Mouse (Mus musculus) liver, embryonic 16.5 days (tissue): Measurements from ENCODE around the gene Secisbp2. TPM values are rescaled to one million over a fixed set of nuclear protein-coding genes. Genes with fewer than 3 reads are reported as not detected.

ENCODE experiments used
- ATAC-seq: fragments of 200-750 bp; cut with Nextera tagmentation; 2 replicates; pipeline ENCODE4 v1.8.0; 2017; ENCODE audit warnings: low read depth, mild to moderate bottlenecking, moderate number of reproducible peaks, moderate library complexity
- H3K27ac ChIP-seq: fragments of 300-500 bp; sonication (generic); 2 replicates; pipeline ENCODE4 v1.5.1; 2014; ENCODE audit warnings: mild to moderate bottlenecking, low read length
- H3K27me3 ChIP-seq: fragments of 300-500 bp; sonication (generic); 2 replicates; pipeline ENCODE4 v1.6.1; 2014; ENCODE audit warnings: low read depth, low read length, mixed read lengths; ENCODE audit not compliant: control insufficient read depth, insufficient read depth
- H3K36me3 ChIP-seq: fragments of 300-500 bp; sonication (generic); 2 replicates; pipeline ENCODE4 v1.6.1; 2014; ENCODE audit warnings: mild to moderate bottlenecking; ENCODE audit not compliant: control insufficient read depth, insufficient read depth
- H3K4me1 ChIP-seq: fragments of 300-500 bp; sonication (generic); 2 replicates; pipeline ENCODE4 v1.6.1; 2014; ENCODE audit warnings: low read depth, low read length, mixed read lengths; ENCODE audit not compliant: control insufficient read depth
- H3K4me2 ChIP-seq: fragments of 300-500 bp; sonication (generic); 2 replicates; pipeline ENCODE4 v1.6.1; 2014; ENCODE audit warnings: low read depth, low read length, mixed read lengths
- H3K4me3 ChIP-seq: fragments of 300-500 bp; sonication (generic); 2 replicates; pipeline ENCODE4 v1.5.1; 2014; ENCODE audit warnings: low read depth, mild to moderate bottlenecking, low read length
- H3K9ac ChIP-seq: fragments of 300-500 bp; sonication (generic); 2 replicates; pipeline ENCODE4 v1.6.1; 2014; ENCODE audit warnings: low read depth, low read length
- H3K9me3 ChIP-seq: fragments of 300-500 bp; sonication (generic); replicated peaks from 2 replicates; pipeline ENCODE4 v1.6.1; 2016; ENCODE audit warnings: low read length; ENCODE audit not compliant: control insufficient read depth
- WGBS: fragments of 180-500 bp; shearing (Covaris S2); extraction: QIAGEN DNeasy Blood & Tissue Kit; methylation state at CpG from one replicate; pipeline ENCODE4 v1.1.7; 2014; ENCODE audit not compliant: insufficient replicate concordance; 5-methylcytosine and 5-hydroxymethylcytosine counted together
- polyA plus RNA-seq: library from polyadenylated mRNA; unstranded; fragments of >200 nt; fragmentation: Nextera tagmentation; extraction: Ambion mirVana; gene quantifications from 2 replicates; pipeline ENCODE4 v1.2.1, GENCODE M21; 2015

The Secisbp2 gene
- polyA plus RNA-seq, 1 experiment from 2014 or later, result 13.6 TPM

DNA sequence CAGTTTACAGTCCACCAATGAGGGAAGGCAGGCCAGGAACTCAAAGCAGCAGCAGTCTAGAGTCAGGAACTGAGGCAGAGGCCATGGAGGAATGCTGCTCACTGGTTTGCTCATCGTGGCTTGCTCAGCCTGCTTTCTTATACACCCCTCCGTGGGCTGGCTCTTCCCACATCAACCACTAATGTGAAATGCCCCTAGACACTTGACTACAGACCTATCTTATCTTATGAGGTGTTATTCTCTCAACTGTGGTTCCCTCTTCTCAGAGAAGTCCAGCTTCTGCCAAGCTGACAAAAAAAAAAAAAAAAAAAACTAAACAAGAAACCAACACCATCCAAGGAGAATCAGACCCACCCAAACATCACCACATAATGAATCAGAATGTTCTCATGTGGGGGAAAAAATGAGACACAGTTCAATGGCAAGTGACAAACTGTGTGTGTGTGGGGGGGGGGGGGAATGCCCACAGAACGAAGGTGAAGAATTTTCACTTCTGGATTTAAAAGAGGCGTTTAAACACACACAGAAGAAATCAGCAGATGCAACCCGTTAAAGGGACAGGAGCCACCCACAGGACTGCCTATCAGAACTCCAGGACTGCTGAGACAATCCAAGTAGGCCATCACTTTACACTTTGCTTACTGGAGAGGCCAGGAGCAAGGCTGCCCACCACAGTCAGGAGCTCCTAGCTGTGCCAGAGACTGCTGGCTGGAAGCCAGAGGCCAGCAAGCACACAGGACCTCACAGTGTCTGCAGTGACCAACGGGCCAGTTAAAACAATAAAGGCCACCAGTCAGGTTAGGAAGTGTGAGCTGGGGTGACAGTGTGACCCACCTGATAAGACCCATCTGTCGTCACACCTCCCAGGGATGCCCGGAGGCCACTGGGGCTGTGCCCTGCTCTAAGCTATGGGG is 65.1 kb downstream of the Secisbp2 start:
- WGBS, result 46% methylated on average over 8 of the region's 8 CpGs
- H3K9me3 ChIP-seq, result no peaks in the 10 kb centered on the region
- H3K4me2 ChIP-seq, result no peak overlapping the region
- no peaks in the 10 kb centered on the region for H3K27me3 ChIP-seq
- ATAC-seq, result peak; percentile 59
- no peak overlapping the region for H3K4me3 ChIP-seq
- no peaks in the 10 kb centered on the region for H3K36me3 ChIP-seq
- H3K9ac ChIP-seq, result no peak overlapping the region
- no peaks in the 10 kb centered on the region for H3K4me1 ChIP-seq
- no peak overlapping the region for H3K27ac ChIP-seq

DNA sequence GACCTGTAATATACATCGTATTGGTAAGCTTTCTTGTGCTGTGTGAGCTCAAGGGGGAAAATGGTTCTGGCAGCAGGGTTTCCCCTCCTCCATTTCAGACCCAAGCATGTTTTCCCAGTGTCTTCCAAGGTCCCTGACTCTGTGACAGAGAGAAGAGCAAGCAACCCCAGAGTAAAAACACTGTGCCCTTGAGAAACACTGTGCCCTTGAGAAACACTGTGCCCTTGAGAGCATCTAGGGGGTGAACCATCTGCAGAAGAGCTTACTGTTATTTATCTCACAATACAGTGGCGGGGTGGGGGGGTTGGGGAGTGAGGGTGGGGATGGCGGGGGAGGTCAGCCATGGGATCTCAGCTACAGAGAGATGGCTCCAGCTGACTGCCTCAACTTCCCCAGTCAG is 67.8 kb downstream of the Secisbp2 start:
- Histone ChIP-seq H3K9me3 (no peaks in the 10 kb centered on the region), H3K4me3 (no peak overlapping the region), H3K36me3 (no peaks in the 10 kb centered on the region), H3K4me1 (no peaks in the 10 kb centered on the region), H3K4me2 (no peak overlapping the region), H3K9ac (no peak overlapping the region), H3K27ac (no peak overlapping the region), H3K27me3 (no peaks in the 10 kb centered on the region)
- WGBS, result 69% methylated on average over 3 of the region's 3 CpGs
- no peak for ATAC-seq

DNA sequence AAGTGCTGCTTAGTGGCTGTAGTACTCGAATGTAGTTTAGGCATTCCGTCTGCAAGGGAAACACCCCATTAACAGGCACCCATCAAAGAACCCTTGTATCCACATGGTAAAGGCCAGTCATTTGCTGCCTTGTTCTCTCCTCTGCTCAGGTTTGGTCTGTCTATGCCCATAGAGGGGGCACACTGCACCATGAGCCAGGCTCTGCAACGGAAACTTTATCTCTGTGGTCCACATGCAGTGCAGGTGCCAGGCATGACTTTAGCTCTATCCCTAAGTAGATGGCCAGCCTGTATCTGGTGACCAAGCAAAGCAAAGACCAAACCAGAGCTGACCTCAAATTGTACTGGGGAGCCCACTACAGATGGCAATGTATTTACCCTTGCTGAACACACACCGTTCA is 69.1 kb downstream of the Secisbp2 start:
- H3K27ac ChIP-seq, result no peak overlapping the region
- no peaks in the 10 kb centered on the region for H3K36me3 ChIP-seq
- 66% methylated on average over 4 of the region's 4 CpGs for WGBS
- no peaks in the 10 kb centered on the region for H3K27me3 ChIP-seq
- H3K4me2 ChIP-seq, result no peak overlapping the region
- H3K4me3 ChIP-seq, result no peak overlapping the region
- H3K9ac ChIP-seq, result no peak overlapping the region
- ATAC-seq, result no peak
- no peaks in the 10 kb centered on the region for H3K9me3 ChIP-seq
- no peaks in the 10 kb centered on the region for H3K4me1 ChIP-seq

DNA sequence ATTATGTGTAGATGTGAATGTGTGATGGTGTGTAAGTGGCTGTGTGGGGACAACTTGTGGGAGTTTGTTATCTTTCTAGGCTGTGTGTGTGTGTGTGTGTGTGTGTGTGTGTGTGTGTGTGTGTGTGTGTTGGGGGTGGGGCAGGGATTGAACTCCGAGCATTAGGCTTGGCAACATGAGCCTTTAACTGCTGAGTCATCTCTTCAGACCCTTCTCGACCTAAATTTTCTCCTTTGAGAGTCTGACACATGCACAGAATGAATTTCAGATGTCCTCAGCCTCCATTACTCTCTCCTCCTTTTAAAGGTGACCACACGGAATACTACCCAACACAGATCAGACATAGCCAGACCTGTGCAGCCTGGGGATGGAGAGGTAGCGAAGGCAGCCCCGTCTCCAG is 71.6 kb downstream of the Secisbp2 start:
- Histone ChIP-seq H3K27me3 (no peaks in the 10 kb centered on the region), H3K4me2 (no peak overlapping the region), H3K4me3 (no peak overlapping the region), H3K9ac (no peak overlapping the region), H3K27ac (no peak overlapping the region), H3K36me3 (no peaks in the 10 kb centered on the region), H3K9me3 (no peaks in the 10 kb centered on the region), H3K4me1 (peaks cover 8% of the 10 kb centered on the region)
- WGBS, result 54% methylated on average over 5 of the region's 5 CpGs
- ATAC-seq, result no peak

DNA sequence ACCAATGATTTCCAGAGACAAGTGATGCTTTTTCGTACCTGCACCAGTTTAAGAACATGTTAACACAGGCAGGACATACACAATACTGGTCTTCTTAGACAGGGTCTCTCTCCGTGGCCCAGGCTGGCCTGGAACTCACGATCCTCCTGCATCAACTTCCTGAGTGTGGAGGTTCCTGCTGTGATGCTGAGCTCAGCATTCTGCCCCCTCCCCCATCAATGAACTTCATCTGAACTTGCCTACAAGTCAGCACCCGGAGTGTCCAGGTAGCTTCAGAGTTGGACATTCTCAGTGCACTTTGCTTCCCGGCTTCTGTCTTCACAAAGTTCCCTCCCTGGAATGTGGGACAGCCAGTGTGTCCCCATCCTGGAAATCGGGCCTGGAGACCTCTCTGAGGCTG is 73.1 kb downstream of the Secisbp2 start:
- no peaks in the 10 kb centered on the region for H3K9me3 ChIP-seq
- WGBS, result 74% methylated on average over 6 of the region's 6 CpGs
- no peak overlapping the region for H3K9ac ChIP-seq
- H3K4me2 ChIP-seq, result no peak overlapping the region
- H3K36me3 ChIP-seq, result no peaks in the 10 kb centered on the region
- no peaks in the 10 kb centered on the region for H3K27me3 ChIP-seq
- H3K27ac ChIP-seq, result no peak overlapping the region
- peaks cover 10% of the 10 kb centered on the region for H3K4me1 ChIP-seq
- ATAC-seq, result no peak
- H3K4me3 ChIP-seq, result no peak overlapping the region

DNA sequence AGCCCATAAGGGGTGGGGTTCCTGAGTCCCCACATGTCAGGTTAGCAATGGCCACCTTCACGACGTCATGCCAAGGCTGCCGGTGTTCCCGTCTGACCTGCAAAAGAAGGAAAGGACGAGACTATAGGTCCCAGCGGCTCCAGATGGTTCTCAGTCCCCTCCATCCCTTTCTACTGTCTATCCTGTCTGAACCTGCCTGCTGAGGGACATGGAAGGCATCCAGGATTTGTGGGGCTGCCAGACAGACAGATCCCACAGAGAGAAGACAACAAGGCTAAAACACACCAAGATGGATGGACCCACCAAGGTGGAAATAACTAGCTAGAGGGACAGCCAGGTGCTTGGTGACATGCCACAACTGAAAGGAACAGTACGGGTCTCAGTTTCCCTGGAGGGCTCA is 73.9 kb downstream of the Secisbp2 start:
- 70% methylated on average over 7 of the region's 7 CpGs for WGBS

DNA sequence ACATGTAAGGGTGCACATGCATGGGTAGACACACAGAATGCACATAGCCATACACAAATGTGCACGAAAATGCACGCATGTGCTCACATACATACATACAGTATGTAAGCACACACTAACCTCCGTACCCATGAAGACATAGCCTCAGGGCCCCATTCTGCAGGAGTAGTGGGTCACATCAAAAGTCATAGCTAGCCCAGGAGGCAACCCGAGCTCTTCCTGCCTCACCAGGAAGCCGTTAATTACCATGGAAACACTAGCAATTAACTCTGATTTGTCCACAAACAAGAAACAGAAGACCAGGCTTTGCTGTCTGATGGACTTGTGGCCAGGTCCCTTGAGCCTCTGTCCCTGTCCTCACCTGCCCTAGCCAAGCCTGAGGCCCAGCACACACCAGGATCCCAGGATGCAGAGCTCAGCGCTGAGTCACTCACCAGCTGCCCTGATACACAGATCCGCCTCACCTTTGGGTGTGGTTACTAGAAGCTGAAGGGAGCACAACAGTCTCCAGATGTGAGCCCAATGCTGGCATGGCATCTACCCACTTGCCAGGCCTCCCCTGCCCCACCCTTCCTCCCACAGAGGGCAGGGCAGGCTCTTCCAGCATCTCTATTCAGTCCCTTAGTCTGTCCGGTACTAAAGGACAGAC is 74.6 kb downstream of the Secisbp2 start:
- Histone ChIP-seq H3K36me3 (no peaks in the 10 kb centered on the region), H3K9me3 (no peaks in the 10 kb centered on the region), H3K4me1 (peaks cover 17% of the 10 kb centered on the region), H3K27me3 (no peaks in the 10 kb centered on the region), H3K9ac (no peak overlapping the region), H3K4me3 (no peak overlapping the region), H3K4me2 (no peak overlapping the region), H3K27ac (no peak overlapping the region)
- 63% methylated on average over 8 of the region's 8 CpGs for WGBS
- peak; percentile 71 for ATAC-seq

More for the DNA sequence above, 73.9 kb downstream of the Secisbp2 start:
- Histone ChIP-seq H3K9me3 (no peaks in the 10 kb centered on the region), H3K4me3 (no peak overlapping the region), H3K36me3 (no peaks in the 10 kb centered on the region), H3K27me3 (no peaks in the 10 kb centered on the region), H3K9ac (no peak overlapping the region), H3K27ac (no peak overlapping the region), H3K4me1 (peaks cover 17% of the 10 kb centered on the region), H3K4me2 (no peak overlapping the region)
- ATAC-seq, result no peak

DNA sequence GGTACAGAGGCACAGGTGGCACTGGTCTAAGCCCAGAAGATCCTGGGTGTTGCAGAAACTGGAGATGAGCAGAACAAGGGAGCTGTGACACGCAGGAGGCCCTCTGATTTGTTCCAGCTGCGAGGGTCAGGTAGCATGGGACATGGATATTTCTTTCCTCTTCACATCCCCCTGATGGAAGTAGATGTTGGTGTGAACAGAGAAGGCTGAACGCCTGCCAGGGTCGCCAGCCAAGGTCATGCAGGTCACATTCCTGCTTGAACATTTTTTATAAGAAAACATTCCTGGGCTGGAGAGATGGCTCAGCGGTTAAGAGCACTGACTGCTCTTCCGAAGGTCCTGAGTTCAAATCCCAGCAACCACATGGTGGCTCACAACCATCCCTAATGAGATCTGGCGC is 75.9 kb downstream of the Secisbp2 start:
- Histone ChIP-seq H3K4me2 (no peak overlapping the region), H3K27ac (no peak overlapping the region), H3K36me3 (no peaks in the 10 kb centered on the region), H3K9ac (no peak overlapping the region), H3K9me3 (no peaks in the 10 kb centered on the region), H3K27me3 (no peaks in the 10 kb centered on the region), H3K4me3 (no peak overlapping the region), H3K4me1 (peaks cover 17% of the 10 kb centered on the region)
- ATAC-seq, result no peak
- 79% methylated on average over 6 of the region's 7 CpGs for WGBS

DNA sequence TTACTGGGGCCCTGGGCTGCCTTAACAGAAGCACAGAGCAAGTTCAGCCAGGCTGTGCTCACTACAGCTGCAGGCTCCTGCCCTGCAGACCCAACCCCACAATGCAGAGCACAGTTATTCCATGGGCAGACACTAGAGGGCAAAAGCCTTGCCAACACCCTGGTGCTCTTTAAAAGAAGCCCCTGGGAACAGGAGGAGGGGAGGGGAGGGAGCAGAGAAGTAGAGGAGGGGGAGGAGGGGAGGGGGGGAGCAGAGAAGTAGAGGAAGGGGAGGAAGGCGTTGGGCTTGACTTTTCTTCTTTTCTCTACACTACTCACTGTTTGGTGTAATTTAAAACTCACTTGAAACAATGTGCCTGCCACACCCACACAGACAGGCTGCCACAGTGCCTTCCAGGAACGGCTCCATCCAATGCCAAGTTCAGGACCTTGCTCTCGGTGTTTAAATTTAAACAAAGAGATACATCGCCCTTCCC is 78.4 kb downstream of the Secisbp2 start:
- Histone ChIP-seq H3K36me3 (no peaks in the 10 kb centered on the region), H3K27me3 (no peaks in the 10 kb centered on the region), H3K9me3 (no peaks in the 10 kb centered on the region), H3K27ac (no peak overlapping the region), H3K9ac (no peak overlapping the region), H3K4me1 (peaks cover 17% of the 10 kb centered on the region), H3K4me2 (no peak overlapping the region), H3K4me3 (no peak overlapping the region)
- ATAC-seq, result no peak
- WGBS, result 24% methylated on average over 4 of the region's 4 CpGs
